Mouse (Mus musculus) layer of hippocampus, adult 9-10 months (tissue): ENCODE measurements at regions not wholly inside any gene's neighbourhood (a gene's known extent, or its start where the extent isn't known, plus 50 kb on each side); places are given as distances from the start of the nearest gene placed in this dataset.

Experiments
- DNase-seq: peaks from one replicate; pipeline ENCODE4 v3.0.0; 2022; ENCODE audit warnings: low spot score

GRCm38 (mm10) chr1:179906115-179906514 lies 54.2 kb upstream of the Cdc42bpa start:
- no peak for DNase-seq

- no peak for DNase-seq
Observed at GRCm38 (mm10) chr1:179892711-179893110, 67.6 kb upstream of the Cdc42bpa start.

- no peak for DNase-seq
Observed at GRCm38 (mm10) chr1:179887921-179888320, 72.4 kb upstream of the Cdc42bpa start.

GRCm38 (mm10) chr1:179881222-179881621 lies 77.7 kb upstream of the Ahctf1 start:
- DNase-seq, result no peak

GRCm38 (mm10) chr1:179877893-179878292 lies 74.4 kb upstream of the Ahctf1 start:
- DNase-seq, result no peak

GRCm38 (mm10) chr1:179873772-179874555 lies 70.5 kb upstream of the Ahctf1 start:
- no peak for DNase-seq

GRCm38 (mm10) chr1:179871961-179872360 lies 68.5 kb upstream of the Ahctf1 start:
- no peak for DNase-seq

- no peak for DNase-seq
Observed at GRCm38 (mm10) chr1:179868656-179869055, 65.2 kb upstream of the Ahctf1 start.

GRCm38 (mm10) chr1:179867493-179867892 lies 64.0 kb upstream of the Ahctf1 start:
- DNase-seq, result no peak

GRCm38 (mm10) chr1:179866056-179866772 lies 62.7 kb upstream of the Ahctf1 start:
- no peak for DNase-seq

- no peak for DNase-seq
Observed at GRCm38 (mm10) chr1:179865561-179865960, 62.1 kb upstream of the Ahctf1 start.

- DNase-seq, result no peak
Observed at GRCm38 (mm10) chr1:179864537-179865226, 61.2 kb upstream of the Ahctf1 start.

GRCm38 (mm10) chr1:179863420-179863819 lies 59.9 kb upstream of the Ahctf1 start:
- DNase-seq, result no peak

- DNase-seq, result no peak
Observed at GRCm38 (mm10) chr1:179862941-179863340, 59.5 kb upstream of the Ahctf1 start.

- no peak for DNase-seq
Observed at GRCm38 (mm10) chr1:179861776-179862175, 58.3 kb upstream of the Ahctf1 start.

GRCm38 (mm10) chr1:179859552-179859902 lies 56.0 kb upstream of the Ahctf1 start:
- no peak for DNase-seq

GRCm38 (mm10) chr1:179858780-179859551 lies 55.5 kb upstream of the Ahctf1 start:
- peak; percentile 54 for DNase-seq

- DNase-seq, result peak; percentile 41
Observed at GRCm38 (mm10) chr1:179854288-179854965, 50.9 kb upstream of the Ahctf1 start.
